Mouse (Mus musculus): Measurements from ENCODE around the gene 6030468B19Rik.

GRCm38 (mm10) chr11:117748628-117749027 lies 48.8 kb upstream of the 6030468B19Rik start:
- TF ChIP-seq HCFC1 (IDR thresholded peaks at IDR 0.05; ENCODE audit: low read depth, low read length) = no peak
- no peak for TF ChIP-seq CTCF (IDR thresholded peaks at IDR 0.05 in 2 of 3, conservative IDR thresholded peaks at IDR 0.05 in 1 of 3; ENCODE audit: control insufficient read depth in 1 of 3, insufficient read depth in 1 of 3, low read depth in 2 of 3, low read length in 3 of 3, poor library complexity in 1 of 3, severe bottlenecking in 1 of 3)
- no peak for TF ChIP-seq ZMIZ1 (IDR thresholded peaks at IDR 0.05; ENCODE audit: low read depth, low read length)
- TF ChIP-seq USF1 (IDR thresholded peaks at IDR 0.05; ENCODE audit: low read depth, low read length) = no peak

All from MEL (cell line).